Mouse (Mus musculus) splenic B cell, adult 2 months (primary cell): Measurements from ENCODE around the gene Hmga1.

Experiments
- DNase-seq: peaks from one replicate; pipeline ENCODE4 v3.0.0-alpha.2; 2011; ENCODE audit warnings: low read depth, low spot score
- H3K27me3 ChIP-seq: 2 replicates; pipeline ENCODE4 v1.6.1; 2012; ENCODE audit warnings: mild to moderate bottlenecking, low read length, moderate library complexity, mixed read lengths; ENCODE audit not compliant: control insufficient read depth, poor library complexity, insufficient read depth, severe bottlenecking
- H3K36me3 ChIP-seq: 2 replicates; pipeline ENCODE4 v1.6.1; 2012; ENCODE audit warnings: mild to moderate bottlenecking, low read length, moderate library complexity, mixed read lengths; ENCODE audit not compliant: control insufficient read depth, poor library complexity, insufficient read depth, severe bottlenecking

Hmga1 gene

GRCm38 (mm10) chr17:27580392-27581068, 24.2 kb downstream of the Hmga1 start:
- DNase-seq, result no peak
- no peaks in the 10 kb centered on the region for H3K27me3 ChIP-seq
- peaks cover 6% of the 10 kb centered on the region for H3K36me3 ChIP-seq

DNA sequence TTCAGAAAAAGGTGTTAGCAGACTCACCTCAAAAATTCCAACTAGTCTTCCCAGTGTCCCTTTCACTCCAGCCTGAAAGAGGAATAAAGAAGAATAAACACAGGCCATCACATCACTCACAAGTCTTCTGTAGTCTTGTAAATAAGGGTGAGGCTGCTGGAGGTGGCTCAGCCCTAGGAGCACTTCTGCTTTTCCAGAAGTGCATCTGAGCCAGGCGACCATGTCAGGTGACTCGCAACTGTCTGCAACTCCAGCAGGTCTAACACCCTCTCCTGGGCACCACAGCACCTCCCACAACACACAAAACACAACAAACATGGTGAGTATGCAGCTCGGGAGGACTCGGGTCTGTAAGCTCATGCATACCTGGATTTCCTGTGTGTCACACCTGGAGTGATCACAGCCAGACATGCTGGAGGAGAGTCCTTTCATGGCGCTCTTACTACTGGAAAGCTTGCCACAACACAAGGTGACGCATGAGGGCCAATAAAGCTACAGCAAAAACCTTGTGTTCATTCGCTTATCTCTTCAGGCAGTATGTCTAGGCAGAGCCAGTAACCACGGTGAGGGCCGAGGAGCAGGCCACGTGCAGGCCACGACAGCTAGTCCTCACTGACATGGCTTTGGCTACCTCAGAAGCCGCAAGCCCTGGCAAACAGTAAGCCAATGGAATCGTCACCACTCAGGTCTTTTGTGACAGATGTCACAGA, 27.0 kb downstream of the Hmga1 start:
- H3K36me3 ChIP-seq, result peaks cover 6% of the 10 kb centered on the region

GRCm38 (mm10) chr17:27586661-27587060, 30.4 kb downstream of the Hmga1 start:
- DNase-seq, result no peak
- Histone ChIP-seq H3K36me3 (no peaks in the 10 kb centered on the region; the same call in 1 of the 2 replicates), H3K27me3 (no peaks in the 10 kb centered on the region)

More for the DNA sequence above, 27.0 kb downstream of the Hmga1 start:
- H3K27me3 ChIP-seq, result no peaks in the 10 kb centered on the region
- peak; percentile 36 for DNase-seq

- H3K27me3 ChIP-seq, result no peaks in the 10 kb centered on the region
- DNase-seq, result no peak
- H3K36me3 ChIP-seq, result no peaks in the 10 kb centered on the region; the same call in 1 of the 2 replicates
These were observed 31.0 kb downstream of the Hmga1 start for GRCm38 (mm10) chr17:27587252-27587651.

- H3K36me3 ChIP-seq, result no peaks in the 10 kb centered on the region
- peak; percentile 52 for DNase-seq
- H3K27me3 ChIP-seq, result no peaks in the 10 kb centered on the region
These were observed 31.9 kb downstream of the Hmga1 start for GRCm38 (mm10) chr17:27588231-27588630.

GRCm38 (mm10) chr17:27591826-27592564, 35.7 kb downstream of the Hmga1 start:
- Histone ChIP-seq H3K27me3 (no peaks in the 10 kb centered on the region), H3K36me3 (peaks cover 3% of the 10 kb centered on the region)
- peak; percentile 52 for DNase-seq

DNA sequence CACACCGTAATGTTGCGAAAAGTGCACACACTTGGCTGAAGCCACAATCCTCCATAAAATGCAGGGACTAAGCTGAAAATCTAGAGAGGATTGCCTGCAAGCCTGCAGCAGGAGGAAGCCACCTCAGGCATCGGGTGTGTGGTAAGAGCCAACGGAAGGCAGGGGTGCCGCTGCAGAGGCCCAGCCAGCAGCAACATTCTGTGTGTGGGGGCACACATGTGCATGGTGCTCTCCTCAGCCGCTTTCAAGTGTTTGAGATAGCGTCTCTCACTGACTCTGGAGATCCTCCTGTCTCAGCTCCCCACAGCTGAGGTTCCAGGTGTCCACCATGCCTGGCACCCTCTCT, 36.2 kb downstream of the Hmga1 start:
- H3K27me3 ChIP-seq, result no peaks in the 10 kb centered on the region
- no peak for DNase-seq
- peaks cover 3% of the 10 kb centered on the region for H3K36me3 ChIP-seq

- peaks cover 3% of the 10 kb centered on the region for H3K36me3 ChIP-seq
- no peaks in the 10 kb centered on the region for H3K27me3 ChIP-seq
- DNase-seq, result no peak
These were observed 39.5 kb downstream of the Hmga1 start for GRCm38 (mm10) chr17:27595659-27596375.

DNA sequence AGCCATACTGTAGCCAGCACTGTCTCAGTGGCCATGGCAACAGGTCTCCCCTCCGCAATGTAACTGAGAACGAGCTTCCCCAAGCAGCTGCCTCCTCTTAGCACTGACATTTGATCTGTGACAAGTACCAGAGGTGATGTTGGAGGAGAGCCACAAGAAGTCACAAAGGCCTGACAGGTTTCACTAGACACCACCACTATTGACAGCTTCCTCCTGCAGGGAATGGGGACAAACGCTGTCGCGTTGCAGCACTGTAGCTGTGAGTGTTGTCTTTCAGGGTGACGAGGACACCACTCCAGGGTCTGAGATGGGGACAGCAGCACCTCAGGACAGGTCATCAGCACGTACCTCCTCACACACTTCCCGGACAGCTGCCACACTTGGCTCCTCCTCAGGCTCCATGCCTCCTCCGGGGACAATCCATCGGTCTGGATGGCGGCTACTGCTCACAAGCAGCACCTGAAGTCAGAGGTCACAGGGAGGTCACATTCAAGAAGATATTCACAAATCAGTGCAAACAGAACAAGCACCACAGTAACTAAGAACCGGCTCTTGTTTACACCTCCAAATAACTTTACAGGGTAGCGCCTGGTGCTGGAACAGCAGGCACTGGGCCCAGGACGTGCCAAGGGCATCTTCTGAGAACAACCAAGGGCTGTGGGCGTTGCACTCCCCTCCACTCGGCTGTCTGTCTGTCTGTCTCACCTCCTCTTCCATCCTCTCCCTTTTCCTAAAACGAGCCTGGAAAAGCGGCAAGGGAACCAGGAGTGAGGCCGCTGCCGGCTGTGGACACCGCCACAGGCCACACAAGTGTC, 40.3 kb downstream of the Hmga1 start:
- peaks cover 3% of the 10 kb centered on the region for H3K36me3 ChIP-seq
- DNase-seq, result no peak

GRCm38 (mm10) chr17:27600286-27600685, 44.0 kb downstream of the Hmga1 start:
- no peaks in the 10 kb centered on the region for H3K27me3 ChIP-seq
- DNase-seq, result no peak
- peaks cover 3% of the 10 kb centered on the region for H3K36me3 ChIP-seq

More for the DNA sequence above, 40.3 kb downstream of the Hmga1 start:
- H3K27me3 ChIP-seq, result no peaks in the 10 kb centered on the region

DNA sequence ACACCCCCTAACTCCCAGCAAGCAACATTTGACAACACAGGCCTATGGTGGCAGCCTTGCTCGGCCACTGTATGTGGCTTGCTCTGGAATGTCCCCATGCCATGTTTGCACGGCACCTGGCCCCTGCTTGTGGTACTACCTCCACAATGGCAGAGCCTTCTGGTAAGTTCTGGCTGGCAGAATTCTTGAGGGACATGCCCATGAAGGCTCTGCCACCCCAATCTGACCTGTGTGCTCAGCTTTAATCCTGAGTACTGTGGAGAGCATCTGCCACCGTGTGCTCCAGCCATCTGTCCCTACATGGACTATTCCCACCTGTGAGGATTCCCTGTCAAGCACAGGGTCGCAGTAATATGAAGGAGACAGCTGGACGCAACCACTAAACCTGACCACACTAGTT, 44.6 kb downstream of the Hmga1 start:
- peaks cover 2% of the 10 kb centered on the region; the same call in 1 of the 2 replicates for H3K36me3 ChIP-seq
- DNase-seq, result no peak
- no peaks in the 10 kb centered on the region for H3K27me3 ChIP-seq

GRCm38 (mm10) chr17:27603036-27603435, 46.7 kb downstream of the Hmga1 start:
- Histone ChIP-seq H3K36me3 (no peaks in the 10 kb centered on the region), H3K27me3 (no peaks in the 10 kb centered on the region)
- DNase-seq, result no peak

- no peak for DNase-seq
- Histone ChIP-seq H3K27me3 (no peaks in the 10 kb centered on the region), H3K36me3 (no peaks in the 10 kb centered on the region)
These were observed 47.4 kb downstream of the Hmga1 start for GRCm38 (mm10) chr17:27603522-27604234.
